Mouse (Mus musculus) kidney, postnatal 10 days (tissue): Measurements from ENCODE around the gene Arsg.

Experiments used
- DNase-seq: peaks from one replicate; pipeline ENCODE4 v3.0.0; 2021; ENCODE audit warnings: mixed read lengths

Arsg gene

DNA sequence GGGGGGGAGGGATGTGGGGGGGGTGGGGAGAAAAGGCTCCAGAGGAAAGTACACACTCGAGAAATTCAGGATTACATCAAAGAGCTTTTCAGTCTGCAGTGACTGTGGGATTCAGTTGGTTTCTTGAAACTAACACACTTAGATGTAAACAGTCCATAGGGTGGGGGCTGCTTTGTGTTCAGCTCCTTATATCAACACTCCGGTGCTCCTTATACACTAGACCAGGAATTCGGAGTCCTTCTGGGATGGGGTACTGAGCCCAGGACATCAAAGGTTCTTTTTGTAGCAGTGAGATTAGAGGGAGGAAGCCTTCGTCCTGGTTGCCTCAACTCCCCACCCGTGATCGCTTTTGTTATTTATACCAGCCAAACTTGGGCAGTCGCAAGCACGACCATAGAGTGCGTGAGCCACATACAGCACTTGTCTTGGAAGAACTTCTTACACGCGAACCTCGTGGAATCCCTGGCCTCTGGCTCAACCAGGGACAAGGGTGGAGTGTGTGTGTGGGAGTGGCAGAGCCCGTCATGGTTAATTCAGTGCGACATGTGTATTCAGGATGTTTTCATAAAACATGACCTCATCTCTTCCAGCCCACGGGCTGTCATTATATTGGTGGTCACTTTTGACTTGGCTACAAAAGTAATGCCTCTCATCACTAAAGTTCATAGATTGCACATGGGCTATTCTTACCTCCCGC, 73.3 kb downstream of the Arsg start:
- no peak for DNase-seq

DNA sequence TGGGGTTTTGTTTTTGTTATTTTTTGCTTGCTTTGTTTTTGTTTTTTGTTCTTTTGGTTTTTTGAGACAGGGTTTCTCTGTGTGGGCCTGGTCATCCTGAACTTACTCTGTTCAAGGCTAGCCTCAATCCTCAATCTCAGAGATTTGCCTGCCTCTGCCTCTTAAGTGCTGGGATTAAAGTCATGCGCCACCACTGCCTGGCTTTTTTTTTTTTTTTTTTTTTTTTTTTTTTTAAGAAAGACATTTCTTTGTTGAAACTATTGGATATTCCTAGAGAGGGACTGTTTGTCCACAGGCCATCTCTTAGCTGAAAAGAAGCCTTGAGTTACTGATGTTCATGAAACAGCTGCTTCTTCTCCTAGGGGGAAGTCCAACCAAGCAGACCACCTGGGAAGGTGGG, 74.5 kb downstream of the Arsg start:
- DNase-seq, result no peak

DNA sequence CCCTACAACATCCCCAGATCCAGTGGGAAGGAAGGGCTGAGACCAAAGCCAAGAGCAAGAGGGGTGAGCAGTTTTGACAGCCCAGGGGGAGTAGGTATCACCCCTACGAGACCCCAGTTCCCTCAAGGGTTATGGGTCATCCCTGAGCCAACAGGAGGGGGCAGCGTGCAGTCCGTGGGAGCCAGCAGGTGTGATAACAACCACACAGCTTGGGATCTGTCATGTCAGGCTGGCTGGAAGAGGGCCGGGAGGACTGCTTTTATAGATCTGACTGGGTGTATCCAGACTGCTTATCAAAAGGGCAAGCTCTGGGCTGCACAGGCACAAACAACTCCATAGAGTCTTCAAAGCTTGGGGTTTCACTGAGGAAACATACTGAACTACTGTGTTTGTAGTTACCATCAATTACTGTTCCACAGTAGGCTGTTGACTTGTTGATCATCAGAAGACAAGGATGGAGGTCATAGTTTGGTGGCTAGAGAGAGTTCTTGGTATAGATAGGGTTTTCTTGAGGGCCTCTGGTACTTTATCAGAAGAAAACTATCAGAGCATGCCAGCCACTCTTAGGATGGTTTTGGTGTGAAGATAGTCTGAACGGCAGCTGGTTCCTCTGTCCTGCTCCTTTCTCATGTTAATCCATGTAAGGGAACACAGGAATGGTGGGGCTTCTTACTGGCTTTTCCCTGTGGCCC, 76.6 kb downstream of the Arsg start:
- DNase-seq, result no peak

GRCm38 (mm10) chr11:109553921-109554320, 80.7 kb downstream of the Arsg start:
- DNase-seq, result no peak

- DNase-seq, result peak; percentile 24
These were observed 81.3 kb downstream of the Arsg start for GRCm38 (mm10) chr11:109554443-109554842.

- DNase-seq, result peak; percentile 53
These were observed 83.0 kb downstream of the Arsg start for GRCm38 (mm10) chr11:109556130-109556529.

DNA sequence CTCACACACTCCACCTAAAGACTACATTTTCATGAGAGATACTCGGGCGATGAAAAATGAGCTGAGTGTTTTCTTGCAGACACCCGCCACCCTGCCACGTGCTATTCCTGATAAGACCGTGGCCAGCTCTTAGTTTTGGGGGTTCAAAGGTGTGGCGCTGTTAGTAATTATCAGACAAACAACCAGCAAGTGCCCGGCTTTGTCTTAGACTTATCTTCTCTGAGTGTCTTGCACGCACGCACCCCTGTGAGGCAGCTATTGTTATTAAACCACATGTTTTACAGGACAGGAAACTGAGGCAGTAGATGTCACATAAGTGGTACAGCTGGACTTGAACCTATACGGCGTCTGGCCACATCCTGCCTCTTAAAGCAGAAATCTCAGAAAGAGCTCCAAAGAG, 84.2 kb downstream of the Arsg start:
- no peak for DNase-seq

DNA sequence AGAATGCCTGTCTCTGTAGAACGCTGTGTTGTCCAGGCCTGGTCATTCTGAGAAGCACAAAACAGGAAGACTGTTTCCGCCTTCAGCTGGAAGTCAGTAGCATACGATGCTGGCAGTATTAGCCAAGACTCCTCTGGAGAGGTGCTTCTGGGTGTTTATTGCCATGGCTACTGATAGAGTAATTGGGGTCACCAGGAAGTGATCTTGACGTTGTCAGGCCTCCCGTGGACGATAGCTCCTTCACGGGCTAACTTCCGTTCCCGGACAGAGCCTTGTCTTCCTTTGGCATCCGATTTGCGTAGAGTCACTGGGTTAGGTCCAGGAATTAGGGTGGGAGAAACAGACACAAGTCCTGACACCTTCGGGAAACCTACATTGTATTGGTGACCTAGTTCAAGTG, 86.1 kb downstream of the Arsg start:
- no peak for DNase-seq

GRCm38 (mm10) chr11:109560793-109561257, 87.7 kb downstream of the Arsg start:
- DNase-seq, result peak; percentile 58

DNA sequence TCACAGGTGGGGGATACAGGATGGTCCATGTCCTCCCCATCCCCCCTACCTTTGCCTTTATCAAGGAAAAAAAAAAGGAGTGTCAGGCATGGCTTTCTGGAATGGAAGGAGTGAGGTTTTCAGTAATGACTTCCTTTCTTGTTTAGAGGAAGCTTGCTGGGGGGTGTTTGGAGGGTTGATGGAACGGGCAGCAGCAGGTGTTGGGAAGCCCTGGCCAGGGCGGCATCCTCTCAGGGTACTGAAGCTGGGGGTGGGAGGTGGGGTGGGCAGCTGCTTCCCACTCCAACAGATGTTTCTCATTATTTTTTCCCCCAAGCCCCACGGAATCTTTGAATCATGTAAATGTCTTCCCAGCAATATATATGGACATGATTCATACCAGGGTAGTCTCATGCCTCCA, 88.3 kb downstream of the Arsg start:
- no peak for DNase-seq

DNA sequence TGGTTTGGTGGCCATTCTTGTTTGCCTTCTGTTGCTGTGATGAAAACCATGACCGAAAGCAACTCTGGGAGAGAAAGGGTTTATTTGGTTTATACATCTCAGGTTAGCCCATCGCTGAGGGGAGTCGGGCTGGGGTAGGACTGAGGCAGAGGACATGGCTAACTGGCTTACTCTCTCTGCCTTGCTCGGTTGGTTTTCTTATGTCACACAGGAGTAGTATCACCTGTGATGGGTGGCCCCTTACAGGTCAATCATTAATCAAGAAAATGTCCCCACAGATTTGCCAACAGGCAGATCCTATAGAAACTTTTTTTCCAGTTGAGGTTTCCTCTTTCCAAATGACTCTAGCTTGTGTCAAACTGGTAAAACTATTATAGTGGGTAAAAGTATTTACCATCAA, 90.5 kb downstream of the Arsg start:
- DNase-seq, result no peak

- DNase-seq, result no peak
These were observed 91.5 kb downstream of the Arsg start for GRCm38 (mm10) chr11:109564466-109565214.

DNA sequence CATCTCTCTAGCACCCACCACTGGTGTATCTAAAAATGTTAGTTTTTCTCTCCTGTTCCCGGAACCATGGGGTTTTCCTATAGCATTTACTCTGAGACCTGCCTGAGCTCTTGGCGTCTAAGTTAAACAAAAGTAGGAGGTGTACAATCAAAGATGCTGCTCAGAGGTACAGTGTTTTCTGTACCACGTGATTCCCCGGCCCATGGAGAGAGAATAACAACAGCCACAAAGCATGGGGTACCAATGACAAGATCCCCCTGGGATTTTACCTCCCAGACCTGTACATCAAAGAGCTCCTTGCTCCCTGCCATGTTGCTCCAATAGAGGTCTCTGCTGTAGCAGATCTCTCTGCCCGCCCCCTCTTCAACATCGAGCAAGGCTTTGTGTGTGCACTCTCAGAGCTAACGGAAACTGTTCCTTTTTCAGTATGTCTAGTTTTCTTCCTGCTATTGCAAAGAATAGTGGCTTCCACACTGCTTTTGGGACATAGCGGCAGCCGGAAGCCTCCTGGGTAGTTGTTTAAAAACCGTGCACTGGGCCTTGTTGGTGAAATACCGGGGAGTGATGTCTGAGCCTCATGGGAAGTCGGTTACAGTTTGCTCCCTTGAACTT, 95.9 kb downstream of the Arsg start:
- no peak for DNase-seq

GRCm38 (mm10) chr11:109569809-109570208, 96.6 kb downstream of the Arsg start:
- DNase-seq, result no peak

DNA sequence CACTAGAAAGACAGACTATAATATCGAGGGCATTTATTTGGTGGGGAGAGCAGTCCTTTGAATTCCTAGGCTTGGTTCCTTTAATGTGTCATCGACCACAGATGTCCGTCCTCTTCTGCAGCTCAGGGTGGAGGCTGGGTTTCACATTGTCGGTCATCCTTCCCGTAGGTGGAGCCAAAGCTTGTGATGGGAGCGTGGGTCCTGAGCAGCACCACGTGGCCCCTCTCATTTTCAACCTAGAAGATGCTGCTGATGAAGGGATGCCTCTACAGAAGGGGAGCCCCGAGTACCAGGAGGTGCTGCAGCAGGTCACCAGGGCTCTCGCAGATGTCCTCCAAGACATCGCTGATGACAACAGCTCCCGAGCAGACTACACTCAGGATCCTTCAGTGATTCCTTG, 98.9 kb downstream of the Arsg start:
- no peak for DNase-seq

DNA sequence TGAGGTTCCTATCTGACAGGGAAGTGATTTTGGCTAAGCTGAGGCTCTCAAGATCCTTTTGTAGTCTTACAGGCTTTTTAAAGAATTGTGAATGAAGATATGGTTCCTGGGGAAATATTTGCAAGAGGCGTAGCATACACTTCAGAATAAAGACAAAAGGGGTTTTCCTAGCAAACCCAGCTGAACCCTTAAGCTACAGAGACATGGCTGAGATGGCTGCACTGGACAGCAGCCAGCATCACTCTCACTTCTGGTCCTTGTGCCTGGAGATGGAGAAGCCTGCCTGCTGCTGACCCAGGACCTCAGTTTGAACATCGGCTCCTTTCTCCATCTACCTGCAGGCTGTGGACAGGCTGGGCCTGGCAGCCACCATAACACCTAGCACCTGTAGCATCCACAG, 101.4 kb downstream of the Arsg start:
- no peak for DNase-seq

- DNase-seq, result no peak
These were observed 102.7 kb downstream of the Arsg start for GRCm38 (mm10) chr11:109575832-109576231.

- DNase-seq, result no peak
These were observed 105.4 kb downstream of the Arsg start for GRCm38 (mm10) chr11:109578536-109578935.

- DNase-seq, result no peak
These were observed 106.8 kb downstream of the Arsg start for GRCm38 (mm10) chr11:109579999-109580398.

DNA sequence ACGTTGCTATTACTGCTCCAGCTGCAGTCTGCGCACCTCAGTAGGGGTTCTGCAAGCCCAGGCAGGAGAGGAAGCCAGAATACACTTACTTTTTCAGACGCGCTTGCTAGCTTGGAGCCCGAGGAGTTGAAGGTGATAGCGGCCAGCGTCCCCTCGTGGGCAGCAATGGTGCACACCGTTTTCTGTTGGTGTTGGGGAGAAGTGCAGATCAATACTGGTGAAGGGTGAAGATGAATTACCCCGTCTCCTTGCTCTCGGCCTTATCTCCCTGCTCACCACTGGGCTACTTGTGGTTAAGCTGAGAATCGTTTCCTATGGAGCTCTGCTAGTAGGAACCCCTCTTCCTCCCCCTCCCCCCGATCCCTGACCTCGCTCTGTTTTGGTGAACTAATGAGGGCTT, 110.8 kb downstream of the Arsg start:
- no peak for DNase-seq

- peak; percentile 81 for DNase-seq
These were observed 111.9 kb downstream of the Arsg start for GRCm38 (mm10) chr11:109584843-109585713.

GRCm38 (mm10) chr11:109586424-109586823, 113.2 kb downstream of the Arsg start:
- no peak for DNase-seq
